Mouse (Mus musculus) heart, embryonic 13.5 days (tissue): ENCODE measurements at regions not wholly inside any gene's neighbourhood (a gene's known extent, or its start where the extent isn't known, plus 50 kb on each side); places are given as distances from the start of the nearest gene placed in this dataset.

Experiments
- ATAC-seq: fragments of 200-750 bp; cut with Nextera tagmentation; 2 replicates; pipeline ENCODE4 v1.8.0; 2017; ENCODE audit warnings: moderate TSS enrichment; ENCODE audit not compliant: insufficient number of reproducible peaks, low FRiP score, low TSS enrichment; ENCODE audit errors: extremely low read depth
- H3K27ac ChIP-seq: fragments of 300-500 bp; sonication (generic); replicated peaks from 2 replicates; pipeline ENCODE4 v1.5.1; 2015; ENCODE audit warnings: moderate library complexity, mild to moderate bottlenecking, inconsistent platforms
- H3K27me3 ChIP-seq: fragments of 300-500 bp; sonication (generic); replicated peaks from 2 replicates; pipeline ENCODE4 v1.6.1; 2015; ENCODE audit warnings: mild to moderate bottlenecking, inconsistent platforms
- H3K36me3 ChIP-seq: fragments of 300-500 bp; sonication (generic); 2 replicates; pipeline ENCODE4 v1.6.1; 2015; ENCODE audit warnings: mild to moderate bottlenecking, inconsistent platforms
- H3K4me1 ChIP-seq: fragments of 300-500 bp; sonication (generic); 2 replicates; pipeline ENCODE4 v1.6.1; 2015; ENCODE audit warnings: inconsistent platforms
- H3K4me2 ChIP-seq: fragments of 300-500 bp; sonication (generic); 2 replicates; pipeline ENCODE4 v1.6.1; 2015; ENCODE audit warnings: inconsistent platforms, mild to moderate bottlenecking, moderate library complexity
- H3K4me3 ChIP-seq: fragments of 300-500 bp; sonication (generic); 2 replicates; pipeline ENCODE4 v1.5.1; 2015; ENCODE audit warnings: moderate library complexity, mild to moderate bottlenecking, inconsistent platforms
- H3K9ac ChIP-seq: fragments of 300-500 bp; sonication (generic); 2 replicates; pipeline ENCODE4 v1.6.1; 2015; ENCODE audit warnings: inconsistent platforms, mild to moderate bottlenecking, moderate library complexity
- H3K9me3 ChIP-seq: fragments of 300-500 bp; sonication (generic); 2 replicates; pipeline ENCODE4 v1.6.1; 2016; ENCODE audit warnings: inconsistent platforms
- WGBS: fragments of 180-500 bp; shearing (Covaris S2); methylation state at CpG from one replicate; pipeline ENCODE4 v1.1.7; 2015; ENCODE audit warnings: mixed read lengths; 5-methylcytosine and 5-hydroxymethylcytosine counted together

DNA sequence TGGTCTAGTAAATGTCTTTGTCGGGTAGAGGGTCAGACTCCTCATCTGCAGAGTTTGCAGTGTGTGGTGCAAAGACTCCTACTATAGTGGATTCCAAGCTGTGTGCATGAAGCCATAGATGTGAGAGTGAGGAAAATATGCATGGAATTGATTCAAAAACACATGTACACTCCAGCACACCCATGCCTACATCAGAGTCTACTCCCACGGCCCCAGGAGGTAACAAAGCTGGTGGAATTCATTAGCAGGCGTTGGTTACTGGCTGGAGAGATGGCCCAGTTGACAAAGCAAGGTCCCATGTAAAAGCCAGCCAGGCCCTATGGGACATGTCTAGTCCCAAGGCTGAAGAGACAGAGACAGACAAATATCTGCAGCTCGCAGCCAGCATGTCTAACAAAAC, 132.6 kb upstream of the 1700016C15Rik start:
- Histone ChIP-seq H3K36me3 (no peaks in the 10 kb centered on the region), H3K9me3 (no peaks in the 10 kb centered on the region), H3K4me3 (no peak overlapping the region), H3K9ac (no peak overlapping the region), H3K4me1 (no peaks in the 10 kb centered on the region), H3K27me3 (no peaks in the 10 kb centered on the region), H3K27ac (no peak overlapping the region), H3K4me2 (no peak overlapping the region)
- WGBS = 69% methylated on average over 4 of the region's 4 CpGs
- ATAC-seq = no peak

DNA sequence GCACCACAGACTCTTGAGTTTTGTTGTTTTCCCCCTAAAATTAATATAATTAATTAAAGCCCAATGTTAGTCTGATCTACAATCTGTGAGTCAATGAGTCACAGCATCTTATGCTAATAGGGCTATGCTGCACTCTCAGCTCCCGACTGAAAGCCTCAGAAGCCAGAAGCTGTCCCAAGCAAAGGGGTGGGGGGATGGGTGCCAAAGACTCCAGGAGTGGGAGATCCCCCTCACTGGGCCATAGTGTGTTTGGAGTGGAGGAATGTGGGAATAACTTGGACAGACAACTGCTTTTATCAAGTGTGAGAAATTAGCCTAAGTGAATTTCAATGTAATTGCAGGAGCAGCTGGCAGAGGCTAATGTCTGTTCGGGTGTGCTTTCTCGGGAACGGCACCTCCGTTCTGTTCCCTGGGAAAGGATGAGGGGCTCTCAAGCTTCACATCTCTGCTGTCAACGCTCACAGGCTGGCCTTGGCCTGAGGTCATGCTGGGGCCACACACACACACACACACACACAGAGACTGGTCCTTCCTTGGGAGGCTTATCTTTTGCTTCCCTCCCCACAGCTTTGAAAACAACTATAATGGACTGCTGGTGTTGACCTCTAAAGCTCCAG, 124.2 kb upstream of the 1700016C15Rik start:
- ATAC-seq = no peak
- Histone ChIP-seq H3K9ac (no peak overlapping the region), H3K27me3 (no peaks in the 10 kb centered on the region), H3K27ac (no peak overlapping the region; the same call in 1 of the 2 replicates), H3K4me1 (peaks cover 15% of the 10 kb centered on the region), H3K4me3 (no peak overlapping the region), H3K4me2 (no peak overlapping the region), H3K36me3 (no peaks in the 10 kb centered on the region), H3K9me3 (no peaks in the 10 kb centered on the region)
- WGBS = 10% methylated on average over 6 of the region's 6 CpGs

DNA sequence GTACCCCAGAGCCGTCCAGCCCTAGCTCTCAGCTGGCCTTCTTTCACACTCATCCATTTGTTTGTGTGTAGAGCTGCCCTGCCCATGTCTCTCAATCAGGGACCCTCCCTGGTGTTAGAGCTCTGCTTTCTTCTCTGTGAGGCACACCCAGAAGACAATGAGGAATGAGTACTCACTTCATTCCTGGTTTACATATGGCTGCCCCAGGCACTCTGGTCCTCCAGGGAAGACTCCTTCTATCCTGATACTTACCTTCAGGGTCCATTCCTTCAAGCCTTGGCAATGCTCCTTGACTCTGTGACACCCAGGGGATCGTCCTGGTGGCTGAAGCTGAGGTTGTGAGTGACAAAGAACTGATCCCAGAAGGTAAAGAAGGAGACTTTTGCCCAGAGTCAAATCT, 122.0 kb upstream of the 1700016C15Rik start:
- Histone ChIP-seq H3K9me3 (no peaks in the 10 kb centered on the region), H3K9ac (no peak overlapping the region), H3K27ac (no peak overlapping the region), H3K4me1 (peaks cover 15% of the 10 kb centered on the region), H3K4me2 (no peak overlapping the region), H3K36me3 (no peaks in the 10 kb centered on the region), H3K4me3 (no peak overlapping the region), H3K27me3 (no peaks in the 10 kb centered on the region; the same call in 1 of the 2 replicates)
- ATAC-seq = no peak
- WGBS = 62% methylated on average over 2 of the region's 2 CpGs

DNA sequence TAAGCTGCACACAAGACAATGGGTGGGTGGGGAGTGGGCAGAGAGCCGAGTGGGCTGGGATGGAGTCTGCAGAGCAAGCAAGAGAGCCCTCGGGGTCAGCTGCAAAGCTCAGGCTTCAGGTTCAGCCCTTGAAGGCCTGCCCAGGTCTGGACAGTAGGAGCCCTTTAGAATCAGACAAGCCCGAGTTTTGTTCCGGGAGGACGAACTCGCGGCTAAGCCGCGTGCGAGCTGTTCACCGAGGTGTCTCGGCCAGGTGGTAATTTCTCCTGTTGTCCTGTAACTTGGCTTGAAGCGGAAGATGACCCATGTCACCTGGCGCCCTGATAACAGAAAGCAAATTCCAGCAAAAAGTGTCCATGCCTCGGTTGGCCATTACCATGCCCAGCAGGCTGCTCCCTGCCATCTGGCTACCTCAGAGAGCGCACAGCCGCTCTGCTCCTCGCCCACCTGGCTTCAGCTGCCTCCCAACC, 121.0 kb upstream of the 1700016C15Rik start:
- no peaks in the 10 kb centered on the region for H3K36me3 ChIP-seq
- H3K4me1 ChIP-seq = peaks cover 15% of the 10 kb centered on the region
- H3K9me3 ChIP-seq = no peaks in the 10 kb centered on the region
- H3K27me3 ChIP-seq = no peaks in the 10 kb centered on the region; the same call in 1 of the 2 replicates
- 84% methylated on average over 18 of the region's 18 CpGs for WGBS
- H3K9ac ChIP-seq = no peak overlapping the region
- no peak overlapping the region for H3K27ac ChIP-seq
- H3K4me2 ChIP-seq = no peak overlapping the region
- no peak for ATAC-seq
- no peak overlapping the region for H3K4me3 ChIP-seq

GRCm38 (mm10) chr1:177609226-177609625, 120.4 kb upstream of the 1700016C15Rik start:
- Histone ChIP-seq H3K4me3 (no peak overlapping the region), H3K4me2 (no peak overlapping the region), H3K9ac (no peak overlapping the region), H3K4me1 (peaks cover 20% of the 10 kb centered on the region), H3K9me3 (no peaks in the 10 kb centered on the region), H3K27ac (no peak overlapping the region), H3K27me3 (no peaks in the 10 kb centered on the region; the same call in 1 of the 2 replicates), H3K36me3 (no peaks in the 10 kb centered on the region)
- WGBS = 70% methylated on average over 2 of the region's 2 CpGs
- no peak for ATAC-seq

DNA sequence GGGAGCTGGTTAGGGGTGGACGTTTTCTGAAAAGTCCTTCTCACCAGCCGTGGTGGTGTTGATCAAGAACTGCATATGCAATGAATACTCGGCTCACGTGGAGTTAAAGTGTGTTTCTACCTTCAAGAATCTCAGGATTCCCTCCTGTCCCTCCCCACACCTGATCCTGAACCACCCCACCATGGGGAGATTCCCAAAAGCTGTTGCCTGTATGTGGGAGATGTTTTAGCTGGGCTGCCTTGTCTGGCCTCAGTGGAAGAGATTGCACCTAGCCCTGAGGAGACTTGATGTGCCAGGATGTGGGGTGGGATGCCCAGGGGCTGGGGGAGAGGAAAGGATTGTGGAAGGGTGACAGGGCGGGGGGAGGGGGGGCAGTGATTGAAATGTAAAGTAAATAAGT, 119.9 kb upstream of the 1700016C15Rik start:
- Histone ChIP-seq H3K9ac (no peak overlapping the region), H3K36me3 (no peaks in the 10 kb centered on the region), H3K27me3 (no peaks in the 10 kb centered on the region; the same call in 1 of the 2 replicates), H3K27ac (no peak overlapping the region), H3K4me2 (no peak overlapping the region), H3K4me1 (peaks cover 22% of the 10 kb centered on the region), H3K4me3 (no peak overlapping the region), H3K9me3 (no peaks in the 10 kb centered on the region)
- 71% methylated on average over 5 of the region's 5 CpGs for whole genome bisulfite sequencing
- ATAC-seq = no peak

DNA sequence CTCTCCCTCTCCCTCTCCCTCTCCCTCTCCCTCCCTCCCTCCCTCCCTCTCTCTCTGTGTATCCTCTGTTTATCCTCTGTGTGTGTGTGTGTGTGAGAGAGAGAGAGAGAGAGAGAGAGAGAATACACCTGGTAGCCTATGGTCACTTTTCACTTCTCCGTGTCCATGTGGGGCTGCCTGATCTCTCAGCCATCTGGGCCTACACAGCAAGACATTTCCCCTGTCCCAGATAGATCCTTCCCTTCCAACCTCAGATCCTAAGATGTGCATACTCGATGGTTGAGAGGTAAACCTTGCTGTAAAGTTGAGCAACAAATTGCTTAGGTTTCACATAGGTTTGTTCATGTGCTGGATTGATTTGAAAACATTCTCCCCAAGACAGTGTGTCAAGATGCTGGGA, 119.5 kb upstream of the 1700016C15Rik start:
- Histone ChIP-seq H3K9me3 (no peaks in the 10 kb centered on the region), H3K27me3 (no peaks in the 10 kb centered on the region; the same call in 1 of the 2 replicates), H3K36me3 (no peaks in the 10 kb centered on the region), H3K4me1 (peaks cover 25% of the 10 kb centered on the region), H3K9ac (no peak overlapping the region), H3K4me2 (no peak overlapping the region), H3K4me3 (no peak overlapping the region), H3K27ac (no peak overlapping the region)
- ATAC-seq = no peak
- 76% methylated on average over 2 of the region's 2 CpGs for WGBS

DNA sequence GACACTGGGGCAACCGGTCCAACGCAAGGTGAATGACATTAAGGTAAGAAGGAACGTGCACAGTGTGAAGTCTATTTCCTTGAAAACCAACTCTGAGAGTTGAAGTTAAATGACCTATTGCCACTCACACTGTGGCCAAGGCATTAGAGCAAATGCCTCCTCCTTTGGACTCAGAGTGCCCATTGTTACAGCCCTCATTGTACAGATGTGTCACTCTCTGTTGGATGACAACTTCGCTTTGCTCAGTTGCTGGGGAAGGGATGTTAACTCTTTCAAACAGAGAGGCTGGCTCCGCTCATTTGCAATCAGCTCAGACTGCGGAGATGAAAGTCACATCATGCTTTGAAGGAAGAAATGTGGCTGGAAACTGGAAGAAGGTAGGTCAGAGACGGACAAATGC, 117.1 kb upstream of the 1700016C15Rik start:
- no peak overlapping the region for H3K4me3 ChIP-seq
- WGBS = 80% methylated on average over 7 of the region's 7 CpGs
- H3K4me2 ChIP-seq = no peak overlapping the region

DNA sequence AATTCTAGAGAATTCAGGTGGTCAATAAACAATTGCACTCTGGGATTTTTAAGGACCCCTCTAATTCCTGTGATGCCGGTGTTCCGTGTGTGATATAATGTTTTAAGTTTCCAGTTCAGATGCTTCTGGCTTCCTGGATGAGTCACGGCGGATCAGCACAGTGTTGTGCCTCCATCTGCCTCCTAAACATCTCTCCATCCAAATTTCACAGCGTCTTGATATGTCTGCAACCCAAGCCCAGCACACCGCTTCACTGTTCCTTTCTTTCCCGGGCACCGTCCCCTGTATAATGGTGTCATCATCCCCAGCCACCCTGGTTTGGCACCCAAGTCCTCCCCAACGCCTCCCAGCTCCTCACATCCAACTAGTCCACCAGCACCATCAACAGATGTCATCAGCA, 114.0 kb upstream of the 1700016C15Rik start:
- no peaks in the 10 kb centered on the region; the same call in 1 of the 2 replicates for H3K27me3 ChIP-seq
- no peaks in the 10 kb centered on the region for H3K9me3 ChIP-seq
- no peak overlapping the region for H3K27ac ChIP-seq
- no peak for ATAC-seq
- H3K4me3 ChIP-seq = no peak overlapping the region
- 87% methylated on average over 9 of the region's 9 CpGs for WGBS
- no peak overlapping the region for H3K4me2 ChIP-seq
- no peaks in the 10 kb centered on the region for H3K36me3 ChIP-seq
- H3K9ac ChIP-seq = no peak overlapping the region
- H3K4me1 ChIP-seq = peaks cover 23% of the 10 kb centered on the region

More for the DNA sequence above, 117.1 kb upstream of the 1700016C15Rik start:
- Histone ChIP-seq H3K4me1 (peaks cover 23% of the 10 kb centered on the region), H3K9ac (no peak overlapping the region), H3K9me3 (no peaks in the 10 kb centered on the region), H3K36me3 (no peaks in the 10 kb centered on the region), H3K27ac (no peak overlapping the region), H3K27me3 (no peaks in the 10 kb centered on the region; the same call in 1 of the 2 replicates)
- no peak for ATAC-seq

- Histone ChIP-seq H3K27ac (no peak overlapping the region), H3K27me3 (no peaks in the 10 kb centered on the region; the same call in 1 of the 2 replicates), H3K36me3 (no peaks in the 10 kb centered on the region), H3K4me2 (no peak overlapping the region), H3K4me3 (no peak overlapping the region), H3K9ac (no peak overlapping the region), H3K4me1 (peaks cover 23% of the 10 kb centered on the region), H3K9me3 (no peaks in the 10 kb centered on the region)
- no peak for ATAC-seq
- 62% methylated on average over 24 of the region's 24 CpGs for WGBS
Measured at GRCm38 (mm10) chr1:177616335-177617239, 113.0 kb upstream of the 1700016C15Rik start.

DNA sequence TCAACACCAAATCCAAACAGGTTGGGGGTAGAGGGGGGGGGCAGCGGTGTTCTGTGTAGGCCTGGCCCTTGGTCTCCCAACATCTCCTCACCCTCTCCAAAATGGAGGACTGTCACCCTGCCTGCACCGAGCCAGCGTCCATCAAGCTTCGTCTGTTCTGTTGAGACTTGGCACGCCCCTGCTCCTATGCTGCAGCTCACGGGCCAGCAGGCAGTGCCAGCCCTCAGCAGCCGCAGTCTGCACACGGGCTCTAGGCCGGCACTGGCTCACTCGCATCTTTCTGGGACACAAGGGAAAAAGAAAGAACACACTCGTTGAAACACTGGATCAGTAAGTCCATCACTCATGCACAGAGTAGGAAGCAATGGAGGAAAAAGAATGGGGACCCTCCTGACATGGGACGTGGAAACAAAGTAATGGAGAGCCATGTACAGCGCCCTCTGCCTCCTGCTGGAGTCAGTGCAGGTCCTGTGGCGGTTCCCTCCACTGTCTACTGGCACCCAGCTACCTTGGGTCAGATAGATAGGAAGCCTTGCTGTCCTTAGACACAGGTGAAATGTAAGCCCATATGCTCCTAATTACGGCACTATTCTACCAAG, 109.0 kb upstream of the 1700016C15Rik start:
- Histone ChIP-seq H3K4me1 (peaks cover 33% of the 10 kb centered on the region), H3K9me3 (no peaks in the 10 kb centered on the region), H3K4me3 (no peak overlapping the region), H3K4me2 (no peak overlapping the region), H3K36me3 (no peaks in the 10 kb centered on the region), H3K27me3 (no peaks in the 10 kb centered on the region), H3K9ac (no peak overlapping the region), H3K27ac (no peak overlapping the region)
- WGBS = 79% methylated on average over 15 of the region's 15 CpGs
- no peak for ATAC-seq
